Mouse (Mus musculus): ENCODE data around the gene Stpg3. TPM values are rescaled to one million over a fixed set of nuclear protein-coding genes. Genes with fewer than 3 reads are reported as not detected.
"Not testable (repeated sequence)": the region's sequence is repeated elsewhere in the genome, so short reads cannot be mapped to it uniquely, and the experiment has no call there.

Gene Stpg3
- total RNA-seq (2015; ENCODE audit: low replicate concordance) (not detected in 2 replicates), total RNA-seq (2017; ENCODE audit: low replicate concordance) (not detected in 2 replicates)

GRCm38 (mm10) chr2:25214444-25214843, at the start of gene Stpg3:
Stpg3 (minus strand) TSS chr2:25214637.
- no peak for ATAC-seq (replicated peaks; ENCODE audit: low FRiP score, poor library complexity, severe bottlenecking)

- ATAC-seq (replicated peaks; ENCODE audit: low FRiP score, poor library complexity, severe bottlenecking) = no peak
Observed at GRCm38 (mm10) chr2:25263623-25264285, 49.3 kb upstream of the Stpg3 start.

- ATAC-seq (replicated peaks; ENCODE audit: low FRiP score, poor library complexity, severe bottlenecking) = peak; percentile 22; the same call in 1 of the 2 replicates
Observed at GRCm38 (mm10) chr2:25262795-25263622, 48.6 kb upstream of the Stpg3 start.

GRCm38 (mm10) chr2:25262291-25262767, 47.9 kb upstream of the Stpg3 start, which contains the start of gene Tprn:
Tprn (plus strand) TSS chr2:25262618.
- ATAC-seq (replicated peaks; ENCODE audit: low FRiP score, poor library complexity, severe bottlenecking) = peak; percentile 96

- ATAC-seq (replicated peaks; ENCODE audit: low FRiP score, poor library complexity, severe bottlenecking) = 0 out of 2 replicates have a peak, but pooled peaks have one; percentile 7
Observed at GRCm38 (mm10) chr2:25261870-25262269, 47.4 kb upstream of the Stpg3 start.

- ATAC-seq (replicated peaks; ENCODE audit: low FRiP score, poor library complexity, severe bottlenecking) = no peak
Observed at GRCm38 (mm10) chr2:25258887-25259286, 44.5 kb upstream of the Stpg3 start.

GRCm38 (mm10) chr2:25257250-25257649, 42.8 kb upstream of the Stpg3 start:
- ATAC-seq (replicated peaks; ENCODE audit: low FRiP score, poor library complexity, severe bottlenecking) = not testable (repeated sequence)

GRCm38 (mm10) chr2:25256443-25257109, 42.1 kb upstream of the Stpg3 start:
- not testable (repeated sequence) for ATAC-seq (replicated peaks; ENCODE audit: low FRiP score, poor library complexity, severe bottlenecking)

GRCm38 (mm10) chr2:25255284-25255779, 40.9 kb upstream of the Stpg3 start, which contains the start of gene Tmem203:
Tmem203 (plus strand) TSS chr2:25255439.
- peak; percentile 92 for ATAC-seq (replicated peaks; ENCODE audit: low FRiP score, poor library complexity, severe bottlenecking)

- no peak for ATAC-seq (replicated peaks; ENCODE audit: low FRiP score, poor library complexity, severe bottlenecking)
Observed at GRCm38 (mm10) chr2:25252331-25252730, 37.9 kb upstream of the Stpg3 start.

- no peak for ATAC-seq (replicated peaks; ENCODE audit: low FRiP score, poor library complexity, severe bottlenecking)
Observed at GRCm38 (mm10) chr2:25246183-25247072, 32.0 kb upstream of the Stpg3 start, which contains the start of gene AL732309.1. AL732309.1 (minus strand) TSS chr2:25246863.

- ATAC-seq (replicated peaks; ENCODE audit: low FRiP score, poor library complexity, severe bottlenecking) = no peak
Observed at GRCm38 (mm10) chr2:25244144-25244543, 29.7 kb upstream of the Stpg3 start.

GRCm38 (mm10) chr2:25243342-25243741, 28.9 kb upstream of the Stpg3 start:
- ATAC-seq (replicated peaks; ENCODE audit: low FRiP score, poor library complexity, severe bottlenecking) = no peak

GRCm38 (mm10) chr2:25242101-25242506, 27.7 kb upstream of the Stpg3 start, which contains the start of the genes Rnf208 and Cysrt1:
Rnf208 (plus strand) TSS chr2:25242255.
Cysrt1 (minus strand) TSS chr2:25242452.
- ATAC-seq (replicated peaks; ENCODE audit: low FRiP score, poor library complexity, severe bottlenecking) = no peak

GRCm38 (mm10) chr2:25241438-25241775, 27.0 kb upstream of the Stpg3 start:
- ATAC-seq (replicated peaks; ENCODE audit: low FRiP score, poor library complexity, severe bottlenecking) = no peak

GRCm38 (mm10) chr2:25240723-25241437, 26.4 kb upstream of the Stpg3 start:
- ATAC-seq (replicated peaks; ENCODE audit: low FRiP score, poor library complexity, severe bottlenecking) = peak; percentile 36; the same call in 1 of the 2 replicates

GRCm38 (mm10) chr2:25240310-25240709, 25.9 kb upstream of the Stpg3 start:
- no peak for ATAC-seq (replicated peaks; ENCODE audit: low FRiP score, poor library complexity, severe bottlenecking)

- ATAC-seq (replicated peaks; ENCODE audit: low FRiP score, poor library complexity, severe bottlenecking) = no peak
Observed at GRCm38 (mm10) chr2:25239766-25240165, 25.3 kb upstream of the Stpg3 start.
